Mouse (Mus musculus) liver, embryonic 14.5 days (tissue): ENCODE measurements at regions not wholly inside any gene's neighbourhood (a gene's known extent, or its start where the extent isn't known, plus 50 kb on each side); places are given as distances from the start of the nearest gene placed in this dataset.

Experiments used
- ATAC-seq: fragments of 200-750 bp; cut with Nextera tagmentation; 2 replicates; pipeline ENCODE4 v1.8.0; 2017; ENCODE audit warnings: moderate number of reproducible peaks, mild to moderate bottlenecking, moderate library complexity; ENCODE audit not compliant: insufficient read depth
- DNase-seq, 3 experiments: peaks; one replicate each; pipeline ENCODE4 v3.0.0-alpha.2; 2012 to 2013; ENCODE audit warnings: low read depth in 3 of 3, low spot score in 3 of 3
- H3K27ac ChIP-seq: fragments of 300-500 bp; sonication (generic); 2 replicates; pipeline ENCODE4 v1.5.1; 2014; ENCODE audit warnings: moderate library complexity, mild to moderate bottlenecking, control low read depth, inconsistent platforms
- H3K27me3 ChIP-seq: fragments of 300-500 bp; sonication (generic); 2 replicates; pipeline ENCODE4 v1.6.1; 2014; ENCODE audit warnings: mild to moderate bottlenecking, low read length, moderate library complexity; ENCODE audit not compliant: control insufficient read depth, insufficient read depth
- H3K36me3 ChIP-seq: fragments of 300-500 bp; sonication (generic); replicated peaks from 2 replicates; pipeline ENCODE4 v1.6.1; 2014; ENCODE audit warnings: low read depth; ENCODE audit not compliant: control insufficient read depth, insufficient read depth
- H3K4me1 ChIP-seq, 2 experiments: fragments of 200-500 bp in 1 of 2; fragments of 300-500 bp in 1 of 2; sonication (generic) in 1 of 2; replicated peaks; 2 replicates each; pipeline ENCODE4 v1.6.1; 2012 to 2014; ENCODE audit warnings: antibody characterized with exemption in 1 of 2, inconsistent platforms in 1 of 2, low read length in 1 of 2; ENCODE audit not compliant: control insufficient read depth in 2 of 2, insufficient read depth in 2 of 2
- H3K4me2 ChIP-seq: fragments of 300-500 bp; sonication (generic); 2 replicates; pipeline ENCODE4 v1.6.1; 2014; ENCODE audit warnings: low read depth, mild to moderate bottlenecking, control low read depth, moderate library complexity
- H3K4me3 ChIP-seq, 2 experiments: fragments of 200-500 bp in 1 of 2; fragments of 300-500 bp in 1 of 2; sonication (generic) in 1 of 2; 2 replicates each; pipeline ENCODE4 v1.5.1; 2012 to 2014; ENCODE audit warnings: low read depth in 2 of 2, low read length in 2 of 2, mild to moderate bottlenecking in 2 of 2, control low read depth in 1 of 2, inconsistent platforms in 1 of 2, moderate library complexity in 1 of 2; ENCODE audit not compliant: insufficient read depth in 1 of 2
- H3K9ac ChIP-seq: fragments of 300-500 bp; sonication (generic); replicated peaks from 2 replicates; pipeline ENCODE4 v1.6.1; 2014; ENCODE audit warnings: mild to moderate bottlenecking, control low read depth, moderate library complexity
- H3K9me3 ChIP-seq: fragments of 300-500 bp; sonication (generic); 2 replicates; pipeline ENCODE4 v1.6.1; 2016; ENCODE audit warnings: low read length, mixed read lengths; ENCODE audit not compliant: control insufficient read depth
- CTCF ChIP-seq: IDR thresholded peaks from 2 replicates; pipeline ENCODE4 v1.5.1; 2016; ENCODE audit warnings: antibody characterized with exemption, low read depth, control low read depth
- EP300 ChIP-seq: IDR thresholded peaks from 2 replicates; pipeline ENCODE4 v1.6.1; 2016; ENCODE audit warnings: antibody characterized with exemption, low read depth
- WGBS: fragments of 180-500 bp; shearing (Covaris S2); extraction: QIAGEN DNeasy Blood & Tissue Kit; methylation state at CpG from one replicate; pipeline ENCODE4 v1.1.7; 2014; ENCODE audit not compliant: insufficient replicate concordance; 5-methylcytosine and 5-hydroxymethylcytosine counted together

DNA sequence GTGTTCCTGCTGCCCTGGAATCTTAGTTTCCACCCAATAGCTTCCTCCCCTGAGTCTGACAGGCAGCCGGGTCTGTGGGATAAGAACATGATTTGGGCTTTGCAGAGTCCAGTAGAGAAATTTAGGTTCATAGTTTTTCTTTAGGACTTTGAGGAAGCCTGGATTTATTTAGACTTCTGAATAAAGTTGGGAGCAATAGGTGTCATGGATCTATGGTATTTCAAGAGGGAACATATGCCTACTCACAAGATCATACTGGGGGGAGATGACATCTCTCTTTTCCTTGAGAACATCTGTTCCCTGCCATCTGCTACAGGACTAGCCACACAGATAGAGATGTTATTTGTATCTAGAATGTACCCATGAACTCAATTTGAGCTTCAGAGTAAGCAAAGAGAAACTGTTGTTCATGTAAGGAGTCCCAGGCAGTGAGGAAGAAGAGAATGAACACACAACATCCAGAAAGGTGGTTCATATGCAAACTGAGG is 188.1 kb upstream of the Mpped2 start:
- H3K4me1 ChIP-seq: no peaks in the 10 kb centered on the region
- 59% methylated on average over 1 of the region's 1 CpGs for WGBS
- no peak overlapping the region for H3K27ac ChIP-seq
- H3K27me3 ChIP-seq: no peaks in the 10 kb centered on the region
- H3K4me2 ChIP-seq: no peak overlapping the region
- TF ChIP-seq CTCF: no peak
- no peak for TF ChIP-seq EP300
- ATAC-seq (no peak), DNase-seq (no peak)
- H3K9me3 ChIP-seq: no peaks in the 10 kb centered on the region
- H3K9ac ChIP-seq: no peak overlapping the region
- no peaks in the 10 kb centered on the region for H3K36me3 ChIP-seq
- H3K4me3 ChIP-seq: no peak overlapping the region

DNA sequence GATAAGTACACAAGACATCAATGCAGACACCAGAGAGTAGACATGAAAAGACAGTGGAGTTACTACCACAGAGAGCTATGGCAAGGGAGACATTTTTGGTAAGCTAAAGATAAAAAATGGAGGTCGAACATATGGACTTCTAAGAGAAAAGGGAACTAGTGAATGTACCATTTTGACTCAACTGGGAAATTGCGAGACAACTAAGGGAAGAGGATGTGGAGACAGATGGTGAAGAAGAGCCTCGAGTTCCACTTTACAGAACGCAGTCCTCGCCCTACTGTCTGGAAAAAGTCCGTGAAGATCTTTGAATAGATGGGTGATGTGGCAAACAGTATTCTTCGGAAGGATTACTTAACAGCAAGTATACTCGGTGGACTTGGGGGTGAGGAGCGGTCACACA is 181.2 kb upstream of the Mpped2 start:
- Histone ChIP-seq H3K4me2 (no peak overlapping the region), H3K9ac (no peak overlapping the region), H3K27me3 (no peaks in the 10 kb centered on the region), H3K36me3 (no peaks in the 10 kb centered on the region), H3K27ac (no peak overlapping the region), H3K4me1 (no peaks in the 10 kb centered on the region), H3K9me3 (no peaks in the 10 kb centered on the region), H3K4me3 (no peak overlapping the region)
- TF ChIP-seq CTCF (no peak), EP300 (no peak)
- WGBS: 49% methylated on average over 9 of the region's 9 CpGs
- ATAC-seq: no peak
- DNase-seq: no peak

DNA sequence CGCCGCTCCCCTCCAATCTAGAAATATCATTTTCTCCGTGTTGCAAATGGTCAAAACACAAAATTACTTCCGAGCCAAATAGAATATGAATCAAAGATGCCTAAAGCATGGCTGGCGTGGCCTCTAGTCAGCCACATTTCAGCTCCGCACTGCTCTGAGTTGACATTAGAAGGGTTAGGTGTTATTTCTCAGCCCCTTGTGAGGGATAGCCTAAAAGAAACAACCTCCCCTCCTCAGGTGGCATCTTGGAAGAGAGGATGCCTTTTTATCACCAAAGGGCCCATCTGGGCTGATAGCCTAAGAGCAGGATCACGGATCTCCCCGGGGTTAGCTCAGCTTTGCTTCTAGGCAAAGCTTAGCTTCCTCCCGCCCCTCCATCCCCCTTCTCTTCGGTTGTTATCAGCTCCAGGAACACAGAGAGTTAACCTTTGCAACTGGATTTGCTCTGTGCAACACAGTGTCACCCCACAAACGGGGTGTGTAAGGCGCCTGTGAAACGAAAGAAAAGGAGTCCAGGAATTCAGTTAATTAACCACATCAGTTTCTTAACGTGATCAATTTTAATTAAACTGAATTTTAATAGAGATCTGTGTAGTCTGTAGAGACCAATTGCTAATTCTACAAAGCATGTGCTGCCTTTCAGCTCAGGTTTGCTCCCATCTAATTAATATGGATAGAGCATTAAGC is 180.6 kb upstream of the Mpped2 start:
- ATAC-seq (no peak), DNase-seq (no peak)
- Histone ChIP-seq H3K9ac (no peak overlapping the region), H3K4me3 (no peak overlapping the region), H3K9me3 (no peaks in the 10 kb centered on the region), H3K4me1 (no peaks in the 10 kb centered on the region), H3K27me3 (no peaks in the 10 kb centered on the region), H3K4me2 (no peak overlapping the region), H3K36me3 (no peaks in the 10 kb centered on the region), H3K27ac (no peak overlapping the region)
- TF ChIP-seq CTCF (no peak), EP300 (no peak)
- 40% methylated on average over 14 of the region's 14 CpGs for WGBS

DNA sequence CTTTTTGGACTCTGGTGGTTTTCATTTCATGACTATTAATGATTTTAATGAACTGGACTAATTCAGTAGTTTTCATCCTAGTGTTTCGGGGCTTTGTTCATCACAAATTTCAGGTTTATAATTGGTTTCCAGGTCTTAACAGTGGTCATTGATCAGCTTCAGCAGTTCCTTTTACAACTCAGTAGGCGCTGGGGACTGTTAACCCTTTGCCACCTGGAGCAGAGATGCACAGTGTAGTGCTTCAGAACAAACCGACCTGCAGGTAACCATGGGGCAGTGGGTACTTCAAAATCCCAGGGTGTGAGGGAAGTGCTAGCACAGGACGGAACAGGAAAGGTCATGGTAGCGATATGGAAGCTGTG is 180.1 kb upstream of the Mpped2 start:
- H3K27me3 ChIP-seq: no peaks in the 10 kb centered on the region
- no peaks in the 10 kb centered on the region for H3K36me3 ChIP-seq
- DNase-seq (no peak), ATAC-seq (no peak)
- WGBS: 36% methylated on average over 5 of the region's 5 CpGs
- H3K4me3 ChIP-seq: no peak overlapping the region
- H3K4me1 ChIP-seq: no peaks in the 10 kb centered on the region
- H3K4me2 ChIP-seq: no peak overlapping the region
- no peak overlapping the region for H3K27ac ChIP-seq
- H3K9me3 ChIP-seq: no peaks in the 10 kb centered on the region
- TF ChIP-seq CTCF (no peak), EP300 (no peak)
- no peak overlapping the region for H3K9ac ChIP-seq

DNA sequence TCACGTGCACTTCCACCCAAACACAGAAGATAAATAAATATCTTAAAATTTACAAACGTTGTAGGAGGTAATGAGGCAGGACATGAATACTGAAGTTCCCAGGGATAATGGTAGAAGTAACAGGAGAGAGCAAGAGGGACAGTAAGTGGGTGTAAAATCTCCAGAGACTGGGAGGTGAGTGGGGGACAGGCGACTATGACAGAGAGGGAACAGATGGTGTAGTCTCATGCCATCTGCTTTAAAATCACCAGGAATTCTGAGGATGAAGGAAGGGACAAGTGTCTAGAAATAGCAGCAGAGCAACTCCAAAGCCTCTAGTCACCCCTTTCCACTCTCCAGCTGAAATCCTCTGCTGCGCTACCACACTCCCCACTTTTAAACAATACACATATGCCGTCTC is 175.8 kb upstream of the Mpped2 start:
- ATAC-seq (no peak), DNase-seq (no peak)
- Histone ChIP-seq H3K4me2 (no peak overlapping the region), H3K27ac (no peak overlapping the region), H3K27me3 (no peaks in the 10 kb centered on the region), H3K4me3 (no peak overlapping the region), H3K9ac (no peak overlapping the region), H3K4me1 (no peaks in the 10 kb centered on the region), H3K36me3 (no peaks in the 10 kb centered on the region), H3K9me3 (no peaks in the 10 kb centered on the region)
- 61% methylated on average over 5 of the region's 5 CpGs for WGBS
- no peak for TF ChIP-seq EP300
